Mouse (Mus musculus) lung, postnatal 0 days (tissue): ENCODE data around the gene Sod1. TPM values are rescaled to one million over a fixed set of nuclear protein-coding genes. Genes with fewer than 3 reads are reported as not detected.

Experiments used
- ATAC-seq: fragments of 200-750 bp; cut with Nextera tagmentation; 2 replicates; pipeline ENCODE4 v1.8.0; 2017; ENCODE audit warnings: moderate library complexity
- DNase-seq: peaks from one replicate; pipeline ENCODE4 v3.0.0-alpha.2; 2016; ENCODE audit warnings: low spot score
- H3K27ac ChIP-seq: fragments of 300-500 bp; sonication (generic); 2 replicates; pipeline ENCODE4 v1.5.1; 2014; ENCODE audit warnings: antibody characterized with exemption, mild to moderate bottlenecking, low read length, mixed read lengths
- H3K27me3 ChIP-seq: fragments of 300-500 bp; sonication (generic); replicated peaks from 2 replicates; pipeline ENCODE4 v1.6.1; 2014; ENCODE audit warnings: low read length, mixed read lengths; ENCODE audit not compliant: insufficient read depth
- H3K36me3 ChIP-seq: fragments of 300-500 bp; sonication (generic); 2 replicates; pipeline ENCODE4 v1.6.1; 2014; ENCODE audit warnings: low read length, mixed read lengths; ENCODE audit not compliant: insufficient read depth
- H3K4me1 ChIP-seq: fragments of 300-500 bp; sonication (generic); 2 replicates; pipeline ENCODE4 v1.6.1; 2014; ENCODE audit warnings: antibody characterized with exemption, low read depth, low read length, mixed read lengths; ENCODE audit not compliant: insufficient read depth
- H3K4me2 ChIP-seq: fragments of 300-500 bp; sonication (generic); replicated peaks from 2 replicates; pipeline ENCODE4 v1.6.1; 2014; ENCODE audit warnings: low read depth, mild to moderate bottlenecking, low read length, moderate library complexity, mixed read lengths
- H3K4me3 ChIP-seq: fragments of 300-500 bp; sonication (generic); 2 replicates; pipeline ENCODE4 v1.5.1; 2014; ENCODE audit warnings: low read depth, low read length
- H3K9ac ChIP-seq: fragments of 300-500 bp; sonication (generic); replicated peaks from 2 replicates; pipeline ENCODE4 v1.6.1; 2014; ENCODE audit warnings: low read depth, mild to moderate bottlenecking
- H3K9me3 ChIP-seq: fragments of 300-500 bp; sonication (generic); 2 replicates; pipeline ENCODE4 v1.6.1; 2016; ENCODE audit warnings: low read length, mixed read lengths
- CTCF ChIP-seq: IDR thresholded peaks from 2 replicates; pipeline ENCODE4 v1.5.1; 2016; ENCODE audit warnings: antibody characterized with exemption, mild to moderate bottlenecking
- EP300 ChIP-seq: IDR thresholded peaks from 2 replicates; pipeline ENCODE4 v1.6.1; 2016; ENCODE audit warnings: antibody characterized with exemption, mild to moderate bottlenecking, control low read depth
- WGBS: fragments of 180-500 bp; shearing (Covaris S2); extraction: QIAGEN DNeasy Blood & Tissue Kit; methylation state at CpG from one replicate; pipeline ENCODE4 v1.1.7; 2014; 5-methylcytosine and 5-hydroxymethylcytosine counted together
- polyA plus RNA-seq: library from polyadenylated mRNA; unstranded; fragments of >200 nt; fragmentation: Nextera tagmentation; extraction: Ambion mirVana; gene quantifications from 2 replicates; pipeline ENCODE4 v1.2.1, GENCODE M21; 2015

Sod1 gene
- polyA plus RNA-seq, 1 experiment from 2014 or later, result 1,843 TPM

DNA sequence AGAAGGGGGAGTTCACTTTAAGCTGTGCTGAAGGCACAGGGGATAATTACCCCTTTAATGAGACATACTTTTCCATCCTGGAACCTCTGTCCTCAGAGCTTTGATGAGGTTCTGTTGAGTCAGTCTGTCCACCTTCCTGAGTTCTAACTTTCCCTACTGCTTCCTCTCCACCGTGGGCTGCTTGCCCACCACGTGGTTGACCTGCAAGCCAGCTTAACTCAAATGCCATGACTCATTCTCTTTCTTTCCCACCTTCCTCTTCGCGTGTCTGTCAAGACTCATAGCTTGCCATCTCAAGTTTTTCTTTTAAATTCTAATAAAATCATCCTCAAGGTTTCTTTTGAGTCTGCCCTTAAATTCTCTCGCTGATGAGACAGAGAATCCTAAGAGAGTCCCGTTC lies 39.6 kb upstream of the Sod1 start:
- Histone ChIP-seq H3K9ac (no peak overlapping the region), H3K4me3 (no peak overlapping the region), H3K27me3 (no peaks in the 10 kb centered on the region), H3K4me2 (no peak overlapping the region), H3K36me3 (no peaks in the 10 kb centered on the region), H3K9me3 (no peaks in the 10 kb centered on the region), H3K4me1 (no peaks in the 10 kb centered on the region), H3K27ac (no peak overlapping the region)
- no peak for TF ChIP-seq CTCF
- no peak for TF ChIP-seq EP300
- DNase-seq (no peak), ATAC-seq (no peak)
- WGBS, result 82% methylated on average over 6 of the region's 6 CpGs

DNA sequence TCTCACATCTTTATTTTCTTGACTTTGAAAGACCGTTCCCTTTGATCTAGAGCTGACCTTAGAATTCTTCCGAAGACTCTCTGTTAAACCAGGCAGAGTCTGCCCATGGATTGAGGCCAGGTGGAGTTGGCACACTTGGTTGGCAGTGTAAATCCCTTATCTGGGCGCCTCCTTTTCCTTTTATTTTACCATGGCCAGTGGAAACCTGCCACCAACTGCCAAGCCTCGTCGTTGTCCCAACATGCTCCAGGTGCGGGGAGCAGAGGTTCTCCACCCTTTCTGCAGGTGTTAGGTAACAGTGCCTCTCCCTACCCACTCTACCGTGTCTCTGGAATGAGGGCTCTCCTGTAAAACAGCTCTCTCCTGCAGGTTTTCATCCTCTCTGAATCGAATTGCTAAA lies 38.9 kb upstream of the Sod1 start:
- H3K9ac ChIP-seq, result no peak overlapping the region
- WGBS, result 71% methylated on average over 8 of the region's 8 CpGs
- no peaks in the 10 kb centered on the region for H3K9me3 ChIP-seq
- TF ChIP-seq CTCF, result no peak
- TF ChIP-seq EP300, result no peak
- H3K27me3 ChIP-seq, result no peaks in the 10 kb centered on the region
- DNase-seq (peak; percentile 27), ATAC-seq (peak; percentile 55)
- no peak overlapping the region for H3K27ac ChIP-seq
- H3K4me3 ChIP-seq, result no peak overlapping the region
- H3K36me3 ChIP-seq, result no peaks in the 10 kb centered on the region
- H3K4me2 ChIP-seq, result no peak overlapping the region
- H3K4me1 ChIP-seq, result no peaks in the 10 kb centered on the region

DNA sequence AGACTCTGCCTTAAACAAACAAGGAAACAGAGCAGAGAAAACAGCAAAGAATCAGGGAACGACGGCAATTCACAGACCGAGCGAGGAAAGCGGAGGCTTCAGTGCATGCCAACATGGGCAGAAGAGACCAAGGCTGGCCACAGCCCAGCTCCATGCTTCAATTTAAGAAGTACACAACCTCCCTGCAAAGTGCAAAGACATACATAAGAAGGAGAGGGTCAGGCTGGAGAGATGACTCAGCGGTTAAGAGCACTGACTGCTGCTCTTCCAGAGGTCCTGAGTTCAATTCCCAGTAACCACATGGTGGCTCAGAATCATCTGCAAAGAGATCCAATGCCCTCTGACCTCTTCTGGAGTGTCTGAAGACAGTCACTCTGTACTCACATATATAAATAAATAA lies 36.4 kb upstream of the Sod1 start:
- Histone ChIP-seq H3K4me1 (no peaks in the 10 kb centered on the region), H3K9ac (no peak overlapping the region), H3K27me3 (no peaks in the 10 kb centered on the region), H3K9me3 (no peaks in the 10 kb centered on the region), H3K4me3 (no peak overlapping the region), H3K4me2 (no peak overlapping the region), H3K36me3 (no peaks in the 10 kb centered on the region), H3K27ac (no peak overlapping the region)
- TF ChIP-seq EP300, result no peak
- no peak for TF ChIP-seq CTCF
- 73% methylated on average over 5 of the region's 6 CpGs for WGBS
- DNase-seq (no peak), ATAC-seq (no peak)

DNA sequence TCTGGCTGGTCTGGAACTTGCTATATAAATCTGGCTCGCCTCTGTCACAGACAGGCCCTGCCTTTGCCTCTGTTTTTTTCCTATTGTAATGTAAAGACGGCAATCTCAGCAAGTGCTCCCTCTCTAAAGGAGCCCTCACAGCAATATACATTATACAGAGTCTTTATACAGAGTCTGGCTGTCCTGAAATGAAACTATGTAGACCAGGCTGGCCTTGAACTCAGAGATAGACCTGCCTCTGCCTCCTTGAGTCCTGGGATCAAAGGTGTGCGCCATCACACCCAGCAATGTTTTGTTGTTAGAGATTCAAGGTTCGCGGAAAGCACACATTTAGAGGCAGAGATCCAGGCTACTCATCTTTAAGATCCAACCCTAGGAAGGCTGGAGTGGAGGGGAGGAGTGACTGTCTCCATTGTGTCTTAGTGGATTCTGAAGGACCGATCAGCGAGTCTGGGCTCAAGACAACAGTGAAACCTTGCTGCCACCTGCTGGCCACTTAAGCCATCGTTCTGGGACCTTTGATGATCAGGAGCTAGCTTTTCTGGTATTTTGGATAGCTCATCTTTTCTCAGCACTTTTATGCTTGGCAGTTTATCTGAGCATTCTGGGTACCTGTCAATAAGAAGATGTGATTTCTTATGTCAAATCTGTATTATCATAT lies 34.5 kb upstream of the Sod1 start:
- TF ChIP-seq EP300 (no peak), CTCF (peak; percentile 91)
- Histone ChIP-seq H3K36me3 (no peaks in the 10 kb centered on the region), H3K4me2 (no peak overlapping the region), H3K27ac (no peak overlapping the region), H3K9me3 (no peaks in the 10 kb centered on the region), H3K4me1 (no peaks in the 10 kb centered on the region), H3K4me3 (no peak overlapping the region), H3K9ac (no peak overlapping the region), H3K27me3 (no peaks in the 10 kb centered on the region)
- ATAC-seq, result peak; percentile 52; the same call in 1 of the 2 replicates
- peak; percentile 82 for DNase-seq
- 43% methylated on average over 8 of the region's 8 CpGs for WGBS

DNA sequence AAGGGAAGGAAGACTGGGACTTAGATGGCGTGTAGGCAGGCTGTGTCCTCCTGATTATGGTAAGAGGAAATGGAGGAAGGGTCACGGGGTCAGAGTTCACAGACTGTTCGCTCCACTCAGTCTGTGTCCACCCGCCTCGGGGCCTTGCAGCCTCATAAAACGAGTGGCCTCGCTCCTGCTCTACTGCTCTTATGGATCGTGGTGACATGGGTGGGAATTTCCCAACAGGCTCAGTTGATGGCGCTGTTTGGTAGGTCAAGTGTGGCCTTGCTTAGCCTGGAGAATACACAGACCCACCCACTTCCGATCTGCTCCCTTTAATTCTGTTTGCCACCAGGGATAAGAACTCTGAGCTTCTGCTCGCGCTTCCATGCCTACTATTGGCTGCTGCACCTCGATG lies 33.1 kb upstream of the Sod1 start:
- WGBS, result 11% methylated on average over 13 of the region's 13 CpGs
- H3K9me3 ChIP-seq, result no peaks in the 10 kb centered on the region
- H3K36me3 ChIP-seq, result no peaks in the 10 kb centered on the region
- no peak overlapping the region for H3K27ac ChIP-seq
- H3K4me3 ChIP-seq, result no peak overlapping the region
- ATAC-seq (peak; percentile 77), DNase-seq (peak; percentile 84)
- H3K9ac ChIP-seq, result no peak overlapping the region
- H3K4me2 ChIP-seq, result no peak overlapping the region
- no peaks in the 10 kb centered on the region for H3K27me3 ChIP-seq
- TF ChIP-seq EP300 (no peak), CTCF (peak; percentile 83)
- no peaks in the 10 kb centered on the region for H3K4me1 ChIP-seq

DNA sequence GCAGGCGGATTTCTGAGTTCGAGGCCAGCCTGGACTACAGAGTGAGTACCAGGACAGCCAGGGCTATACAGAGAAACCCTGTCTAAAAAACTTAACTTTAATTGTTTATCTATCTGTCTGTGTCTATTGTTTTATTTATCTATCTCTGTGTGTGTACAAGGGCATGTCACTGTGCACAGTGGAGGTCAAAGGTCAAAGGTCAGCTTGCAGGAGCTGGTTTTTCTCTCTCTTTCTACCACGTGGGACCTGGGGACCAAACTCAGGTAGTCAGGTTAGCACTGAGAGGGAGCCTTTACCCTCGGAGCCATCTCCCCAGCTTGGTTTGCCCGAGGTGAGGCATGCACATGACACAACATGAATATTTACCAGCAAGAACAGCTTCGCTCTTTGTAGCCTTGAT lies 29.3 kb upstream of the Sod1 start:
- Histone ChIP-seq H3K9ac (no peak overlapping the region), H3K9me3 (no peaks in the 10 kb centered on the region), H3K27me3 (no peaks in the 10 kb centered on the region), H3K4me1 (no peaks in the 10 kb centered on the region), H3K27ac (no peak overlapping the region), H3K4me3 (no peak overlapping the region), H3K4me2 (no peak overlapping the region), H3K36me3 (no peaks in the 10 kb centered on the region)
- ATAC-seq (no peak), DNase-seq (no peak)
- TF ChIP-seq EP300 (no peak), CTCF (no peak)
- 72% methylated on average over 6 of the region's 6 CpGs for WGBS

DNA sequence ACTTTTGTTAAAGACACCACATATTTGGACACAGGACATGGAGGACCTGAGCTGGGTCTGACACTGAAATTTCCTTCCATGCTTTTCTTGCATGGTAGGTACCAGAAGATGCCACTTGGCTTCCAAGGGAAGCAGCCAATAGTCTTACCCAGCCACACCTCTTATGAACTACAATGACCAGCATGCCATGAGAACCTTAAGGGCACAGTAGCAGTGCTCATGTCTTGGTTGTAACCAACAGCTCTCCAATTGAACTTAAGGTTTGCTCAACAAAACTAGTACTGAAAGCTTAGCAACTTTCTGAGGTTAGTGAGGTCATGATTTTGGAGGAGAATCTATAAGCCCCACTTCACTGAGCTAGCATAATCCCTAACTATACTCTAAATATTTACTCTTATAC lies 26.8 kb upstream of the Sod1 start:
- Histone ChIP-seq H3K4me2 (no peak overlapping the region), H3K9ac (no peak overlapping the region), H3K27ac (no peak overlapping the region), H3K4me3 (no peak overlapping the region), H3K9me3 (no peaks in the 10 kb centered on the region), H3K4me1 (peaks cover 12% of the 10 kb centered on the region; the same call in 1 of the 2 replicates), H3K36me3 (no peaks in the 10 kb centered on the region), H3K27me3 (no peaks in the 10 kb centered on the region)
- TF ChIP-seq EP300 (no peak), CTCF (no peak)
- no peak for ATAC-seq
- DNase-seq, result no peak
